Mouse (Mus musculus) forebrain, embryonic 10.5 days (tissue): ENCODE data around the gene Hibadh. TPM values are rescaled to one million over a fixed set of nuclear protein-coding genes. Genes with fewer than 3 reads are reported as not detected.

Experiments used
- DNase-seq: peaks from one replicate; pipeline ENCODE4 v3.0.0-alpha.2; 2017; ENCODE audit warnings: low spot score; ENCODE audit errors: extremely low spot score
- H3K27ac ChIP-seq: fragments of 300-500 bp; sonication (generic); 2 replicates; pipeline ENCODE4 v1.5.1; 2016; ENCODE audit warnings: mild to moderate bottlenecking
- H3K27me3 ChIP-seq: fragments of 300-500 bp; sonication (generic); 2 replicates; pipeline ENCODE4 v1.6.1; 2016; ENCODE audit warnings: mild to moderate bottlenecking; ENCODE audit not compliant: poor library complexity, severe bottlenecking
- H3K36me3 ChIP-seq: fragments of 300-500 bp; sonication (generic); replicated peaks from 2 replicates; pipeline ENCODE4 v1.6.1; 2016; ENCODE audit warnings: mild to moderate bottlenecking, moderate library complexity
- H3K4me1 ChIP-seq: fragments of 300-500 bp; sonication (generic); 2 replicates; pipeline ENCODE4 v1.6.1; 2016
- H3K4me3 ChIP-seq: fragments of 300-500 bp; sonication (generic); 2 replicates; pipeline ENCODE4 v1.5.1; 2016; ENCODE audit warnings: mild to moderate bottlenecking, moderate library complexity
- H3K9me3 ChIP-seq: fragments of 300-500 bp; sonication (generic); 2 replicates; pipeline ENCODE4 v1.6.1; 2016; ENCODE audit warnings: mild to moderate bottlenecking, moderate library complexity
- WGBS: fragments of 180-500 bp; shearing (Covaris S2); methylation state at CpG from one replicate; pipeline ENCODE4 v1.1.7; 2016; 5-methylcytosine and 5-hydroxymethylcytosine counted together
- polyA plus RNA-seq: library from polyadenylated mRNA; unstranded; fragments of >200 nt; fragmentation: Nextera tagmentation; extraction: Ambion mirVana; gene quantifications from 2 replicates; pipeline ENCODE4 v1.2.1, GENCODE M21; 2016

Hibadh gene
- polyA plus RNA-seq, 1 experiment from 2014 or later: 70.6 TPM

GRCm38 (mm10) chr6:52584383-52584782 lies 55.8 kb downstream of the Hibadh start:
- Histone ChIP-seq H3K4me3 (no peak overlapping the region), H3K4me1 (peaks cover 11% of the 10 kb centered on the region)

DNA sequence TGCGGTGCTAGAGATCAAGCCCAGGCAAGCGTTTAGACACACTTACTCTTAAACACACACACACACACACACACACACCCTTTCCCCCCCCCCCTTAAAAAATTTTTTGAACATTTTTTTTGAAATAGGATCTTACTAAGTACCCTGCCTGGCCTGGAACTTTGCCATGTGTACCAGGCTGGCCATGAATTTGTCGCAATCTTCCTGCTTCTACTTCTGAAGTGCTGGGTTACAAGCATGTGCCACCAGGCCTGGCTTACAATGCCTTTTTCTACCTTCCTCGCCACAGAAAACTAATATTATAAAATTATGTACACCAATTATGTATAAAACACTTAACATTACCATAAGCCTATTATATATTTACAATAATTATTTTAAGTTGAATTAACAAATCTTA lies 59.1 kb downstream of the Hibadh start:
- no peak for DNase-seq
- H3K27ac ChIP-seq: no peak overlapping the region
- no peaks in the 10 kb centered on the region for H3K27me3 ChIP-seq
- no peak overlapping the region for H3K4me3 ChIP-seq
- WGBS: 92% methylated on average over 4 of the region's 4 CpGs
- no peaks in the 10 kb centered on the region for H3K36me3 ChIP-seq
- H3K4me1 ChIP-seq: peaks cover 11% of the 10 kb centered on the region
- H3K9me3 ChIP-seq: no peaks in the 10 kb centered on the region

More at GRCm38 (mm10) chr6:52584383-52584782, 55.8 kb downstream of the Hibadh start:
- Histone ChIP-seq H3K36me3 (peaks cover 12% of the 10 kb centered on the region), H3K9me3 (no peaks in the 10 kb centered on the region), H3K27ac (peak overlapping the region; percentile 40; the same call in 1 of the 2 replicates), H3K27me3 (no peaks in the 10 kb centered on the region)
- 32% methylated on average over 8 of the region's 8 CpGs for WGBS
- DNase-seq: peak; percentile 29

DNA sequence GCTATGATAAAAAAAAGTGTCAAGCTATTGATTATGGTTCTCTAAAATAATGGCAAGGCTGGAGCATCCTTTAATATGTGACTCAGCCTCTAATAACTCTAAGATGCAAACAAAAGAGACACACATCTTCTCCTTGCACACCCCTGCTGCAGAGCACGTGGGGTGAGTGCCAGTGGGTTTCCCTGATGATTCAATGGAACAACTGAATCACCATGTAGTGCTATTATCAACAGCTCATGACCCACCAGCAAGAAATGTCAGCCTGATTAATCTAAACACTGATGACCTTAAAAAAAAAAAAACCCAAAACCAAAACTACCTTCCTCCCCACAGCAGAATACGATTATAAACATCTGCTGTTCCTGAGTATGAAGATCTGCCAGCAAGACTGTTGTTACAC lies 61.9 kb downstream of the Hibadh start:
- Histone ChIP-seq H3K4me1 (no peaks in the 10 kb centered on the region), H3K4me3 (no peak overlapping the region), H3K27me3 (no peaks in the 10 kb centered on the region), H3K36me3 (no peaks in the 10 kb centered on the region), H3K27ac (no peak overlapping the region), H3K9me3 (no peaks in the 10 kb centered on the region)
- no peak for DNase-seq
- WGBS: 78% methylated on average over 2 of the region's 2 CpGs

DNA sequence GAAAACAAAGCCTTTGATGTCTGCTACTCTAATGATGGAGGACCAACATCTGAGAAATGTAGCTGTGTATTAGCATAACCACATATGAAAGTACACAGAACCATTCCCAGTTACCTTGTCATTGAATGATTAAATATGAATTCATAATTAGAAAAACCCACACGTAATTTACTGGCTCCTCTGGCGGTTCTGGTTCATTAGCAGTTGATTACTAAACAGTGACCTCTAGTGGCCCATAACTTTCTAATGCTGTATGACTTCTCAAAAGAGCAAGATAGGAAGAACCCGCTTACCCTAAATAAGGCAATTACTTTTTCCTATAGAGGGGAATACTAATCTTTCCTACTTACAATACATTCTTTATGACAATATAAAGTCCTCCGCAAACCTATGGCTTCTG lies 62.9 kb downstream of the Hibadh start:
- Histone ChIP-seq H3K4me1 (no peaks in the 10 kb centered on the region), H3K27me3 (no peaks in the 10 kb centered on the region), H3K9me3 (no peaks in the 10 kb centered on the region), H3K4me3 (no peak overlapping the region), H3K27ac (no peak overlapping the region), H3K36me3 (no peaks in the 10 kb centered on the region)
- DNase-seq: no peak
- 37% methylated on average over 4 of the region's 4 CpGs for WGBS

DNA sequence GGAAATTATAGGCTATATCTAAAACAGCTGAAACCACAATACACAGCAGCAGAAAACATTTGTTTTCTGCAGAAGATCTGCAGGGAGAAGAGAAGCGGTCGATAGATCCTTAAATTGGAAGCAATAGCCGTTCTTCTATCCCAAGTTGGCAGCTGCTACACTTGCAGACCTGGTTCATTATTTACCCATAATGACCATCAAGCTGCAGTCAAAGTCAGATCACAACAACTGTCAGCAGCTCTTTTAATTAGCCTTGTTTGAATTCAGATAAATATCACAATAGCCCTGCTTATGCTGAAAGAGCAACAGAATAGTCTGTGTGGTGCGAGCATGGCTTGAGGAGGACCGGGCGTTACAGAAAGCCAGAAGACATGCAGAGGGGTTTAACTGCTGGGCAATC lies 71.5 kb downstream of the Hibadh start:
- Histone ChIP-seq H3K4me1 (peaks cover 18% of the 10 kb centered on the region), H3K27ac (no peak overlapping the region)
- 77% methylated on average over 6 of the region's 6 CpGs for WGBS

GRCm38 (mm10) chr6:52567327-52568299 lies 72.6 kb downstream of the Hibadh start:
- 71% methylated on average over 20 of the region's 20 CpGs for WGBS
- Histone ChIP-seq H3K27me3 (peaks cover 3% of the 10 kb centered on the region; the same call in 1 of the 2 replicates), H3K9me3 (no peaks in the 10 kb centered on the region), H3K4me3 (no peak overlapping the region), H3K4me1 (peaks cover 18% of the 10 kb centered on the region), H3K36me3 (no peaks in the 10 kb centered on the region), H3K27ac (no peak overlapping the region)
- no peak for DNase-seq

More for the DNA sequence above, 71.5 kb downstream of the Hibadh start:
- H3K4me3 ChIP-seq: no peak overlapping the region
- peaks cover 3% of the 10 kb centered on the region; the same call in 1 of the 2 replicates for H3K27me3 ChIP-seq
- no peak for DNase-seq
- no peaks in the 10 kb centered on the region for H3K9me3 ChIP-seq
- H3K36me3 ChIP-seq: no peaks in the 10 kb centered on the region

GRCm38 (mm10) chr6:52565210-52565609 lies 75.0 kb downstream of the Hibadh start:
- Histone ChIP-seq H3K27me3 (peaks cover 2% of the 10 kb centered on the region; the same call in 1 of the 2 replicates), H3K27ac (no peak overlapping the region), H3K9me3 (no peaks in the 10 kb centered on the region), H3K4me3 (no peak overlapping the region), H3K4me1 (peaks cover 18% of the 10 kb centered on the region), H3K36me3 (no peaks in the 10 kb centered on the region)
- DNase-seq: no peak
- 77% methylated on average over 5 of the region's 5 CpGs for WGBS

GRCm38 (mm10) chr6:52562994-52563393 lies 77.2 kb downstream of the Hibadh start:
- H3K27me3 ChIP-seq: no peaks in the 10 kb centered on the region
- H3K36me3 ChIP-seq: no peaks in the 10 kb centered on the region
- no peak overlapping the region for H3K4me3 ChIP-seq
- H3K9me3 ChIP-seq: no peaks in the 10 kb centered on the region
- H3K4me1 ChIP-seq: peaks cover 12% of the 10 kb centered on the region
- H3K27ac ChIP-seq: no peak overlapping the region
- WGBS: 89% methylated on average over 4 of the region's 4 CpGs
- DNase-seq: no peak

DNA sequence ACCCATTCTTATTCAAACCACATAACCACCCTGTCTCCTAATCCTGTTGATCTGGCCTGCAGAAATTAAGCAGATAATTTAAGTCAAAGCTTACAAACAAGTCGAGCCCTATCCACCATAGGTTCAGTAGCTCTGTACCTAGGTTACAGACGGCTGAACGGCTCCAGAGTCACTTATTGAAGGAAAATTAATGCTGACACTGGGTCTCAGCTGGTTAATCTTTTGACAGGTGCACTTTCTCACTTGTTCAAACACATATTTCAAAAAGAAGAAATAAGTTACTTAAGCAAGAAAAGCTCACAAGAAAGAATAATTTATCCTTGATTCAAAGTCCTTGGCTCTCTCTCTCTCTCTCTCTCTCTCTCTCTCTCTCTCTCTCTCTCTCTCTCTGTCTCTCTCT lies 81.1 kb downstream of the Hibadh start:
- Histone ChIP-seq H3K27me3 (no peaks in the 10 kb centered on the region), H3K4me1 (no peaks in the 10 kb centered on the region), H3K36me3 (no peaks in the 10 kb centered on the region), H3K9me3 (no peaks in the 10 kb centered on the region), H3K27ac (no peak overlapping the region), H3K4me3 (no peak overlapping the region)
- DNase-seq: no peak
- 91% methylated on average over 3 of the region's 3 CpGs for WGBS

DNA sequence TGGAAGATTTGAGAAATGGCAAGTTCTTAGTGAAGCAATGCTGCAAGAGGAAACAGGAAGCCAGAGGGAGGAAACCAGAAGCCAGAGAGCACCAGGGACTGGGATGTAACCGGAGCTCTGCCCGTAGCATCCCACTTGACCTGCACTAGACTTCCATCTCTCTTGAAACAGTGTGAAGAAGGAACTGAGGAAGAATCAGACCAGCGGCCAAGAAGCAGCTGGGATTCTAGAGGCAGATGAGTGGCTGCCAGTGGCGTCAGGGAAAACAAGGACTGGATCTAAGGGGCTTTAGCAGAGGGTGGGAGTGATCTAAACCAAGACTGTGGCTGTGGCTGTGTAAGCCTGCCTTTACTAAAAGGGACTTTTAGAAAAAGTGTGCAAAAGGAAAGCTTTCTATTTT lies 95.8 kb downstream of the Hibadh start:
- Histone ChIP-seq H3K4me1 (peaks cover 20% of the 10 kb centered on the region), H3K27ac (no peak overlapping the region), H3K9me3 (no peaks in the 10 kb centered on the region), H3K36me3 (peaks cover 34% of the 10 kb centered on the region), H3K4me3 (no peak overlapping the region), H3K27me3 (no peaks in the 10 kb centered on the region)
- WGBS: 76% methylated on average over 4 of the region's 4 CpGs
- DNase-seq: no peak

DNA sequence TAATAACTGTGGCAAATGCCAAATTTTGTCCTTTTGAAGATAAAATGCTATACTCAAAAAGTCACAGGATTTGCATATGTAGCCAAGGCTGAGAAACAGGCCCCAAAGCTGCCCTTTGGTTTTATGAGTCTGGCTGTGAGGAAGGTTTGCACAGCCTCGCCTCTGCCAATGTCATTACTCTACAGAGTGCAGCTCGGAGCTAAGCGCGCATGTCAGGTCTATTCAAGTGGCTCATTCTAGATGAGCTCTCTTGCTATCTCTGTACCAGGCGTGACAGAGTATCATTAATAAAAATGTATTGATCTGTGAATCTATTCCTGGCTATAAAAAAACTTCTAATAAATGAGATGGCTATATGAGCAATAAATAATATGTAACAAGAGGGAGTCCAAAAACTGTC lies 97.7 kb downstream of the Hibadh start:
- no peak for DNase-seq
- H3K27me3 ChIP-seq: no peaks in the 10 kb centered on the region
- H3K36me3 ChIP-seq: peaks cover 34% of the 10 kb centered on the region
- H3K4me1 ChIP-seq: peaks cover 22% of the 10 kb centered on the region
- H3K4me3 ChIP-seq: no peak overlapping the region
- 93% methylated on average over 5 of the region's 5 CpGs for WGBS
- 0 out of 2 replicates have a peak, but pooled peaks cover 4% of the 10 kb centered on the region for H3K9me3 ChIP-seq
- H3K27ac ChIP-seq: no peak overlapping the region

GRCm38 (mm10) chr6:52539911-52540310 lies 100.3 kb downstream of the Hibadh start:
- Histone ChIP-seq H3K9me3 (peaks cover 14% of the 10 kb centered on the region; the same call in 1 of the 2 replicates), H3K36me3 (peaks cover 17% of the 10 kb centered on the region), H3K4me1 (peaks cover 22% of the 10 kb centered on the region), H3K27me3 (no peaks in the 10 kb centered on the region), H3K4me3 (no peak overlapping the region), H3K27ac (no peak overlapping the region)
- no peak for DNase-seq
- 25% methylated on average over 2 of the region's 2 CpGs for WGBS

GRCm38 (mm10) chr6:52535072-52535704 lies 105.0 kb downstream of the Hibadh start:
- DNase-seq: no peak
- no peak overlapping the region for H3K4me3 ChIP-seq
- H3K36me3 ChIP-seq: peaks cover 11% of the 10 kb centered on the region
- peaks cover 10% of the 10 kb centered on the region for H3K4me1 ChIP-seq
- no peaks in the 10 kb centered on the region for H3K27me3 ChIP-seq
- peaks cover 14% of the 10 kb centered on the region; the same call in 1 of the 2 replicates for H3K9me3 ChIP-seq
- 86% methylated on average over 11 of the region's 11 CpGs for WGBS
- no peak overlapping the region for H3K27ac ChIP-seq
